Comparison of ENCODE assay signal across 17 mouse cellular contexts in genomic region chr6:29660662-29661307, GRCm38 (mm10). TPM values are rescaled to one million over a fixed set of nuclear protein-coding genes. Genes with fewer than 3 reads are reported as not detected.
DNase-seq lines count a peak whose midpoint lies in the region; ATAC-seq lines count a peak whose summit lies in the region.
"Had no signal": no experiment of that assay in that cellular context is flagged by ENCODE, and none has a peak within 500 bp of the region (broad histone marks: within the 10 kb centered on the region; RNA-seq: fewer than 3 reads in every experiment).

No protein-coding gene starts in this region.

- DNase-seq in embryonic facial prominence, embryonic 14.5 days (ENCODE audit: low spot score) = peak; percentile 26
- DNase-seq in embryonic facial prominence, embryonic 10.5 days (ENCODE audit: low spot score) = no peak
- peak; percentile 55 for DNase-seq in Muller cell, postnatal 12 days (ENCODE audit: inconsistent ontology term)
- DNase-seq in liver, embryonic 13.5 days = no peak
- no peak for DNase-seq in adrenal gland, adult 18-20 months (ENCODE audit: low spot score in 2 of 2)
- DNase-seq in left cerebral cortex, adult 18-20 months (ENCODE audit: low spot score in 2 of 2) = no peak
- DNase-seq: cerebellum, adult 9-10 months; lung, adult 18-20 months; right cerebral cortex, adult 18-20 months; thymus, adult 18-20 months had no signal

- no peaks in the 10 kb centered on the region for H3K4me1 ChIP-seq in embryonic facial prominence, embryonic 14.5 days (ENCODE audit: control insufficient read depth, insufficient read depth, low read length)
- H3K4me1 ChIP-seq in embryonic facial prominence, embryonic 10.5 days = no peaks in the 10 kb centered on the region
- H3K4me1 ChIP-seq in kidney, embryonic 16.5 days (ENCODE audit: insufficient read depth, low read length) = peaks cover 8% of the 10 kb centered on the region; the same call in 1 of the 2 replicates
- H3K4me1 ChIP-seq in liver, embryonic 13.5 days (replicated peaks) = 0 out of 2 replicates have a peak, but pooled peaks cover 2% of the 10 kb centered on the region
- H3K4me1 ChIP-seq: embryonic facial prominence, embryonic 15.5 days had no signal

- H3K4me2 ChIP-seq in embryonic facial prominence, embryonic 14.5 days (ENCODE audit: low read depth, low read length) = no peak overlapping the region
- no peak overlapping the region for H3K4me2 ChIP-seq in kidney, embryonic 16.5 days (replicated peaks; ENCODE audit: low read depth, low read length)
- no peak overlapping the region for H3K4me2 ChIP-seq in liver, embryonic 13.5 days
- H3K4me2 ChIP-seq: embryonic facial prominence, embryonic 15.5 days; heart, embryonic 11.5 days had no signal

- H3K36me3 ChIP-seq in embryonic facial prominence, embryonic 14.5 days (ENCODE audit: control insufficient read depth, insufficient read depth, low read length) = no peaks in the 10 kb centered on the region
- no peaks in the 10 kb centered on the region for H3K36me3 ChIP-seq in embryonic facial prominence, embryonic 10.5 days (replicated peaks)
- no peaks in the 10 kb centered on the region for H3K36me3 ChIP-seq in kidney, embryonic 16.5 days (ENCODE audit: insufficient read depth, low read length)
- no peaks in the 10 kb centered on the region for H3K36me3 ChIP-seq in liver, embryonic 13.5 days
- H3K36me3 ChIP-seq: embryonic facial prominence, embryonic 15.5 days; G1E had no signal

- no peaks in the 10 kb centered on the region for H3K9me3 ChIP-seq in embryonic facial prominence, embryonic 14.5 days (ENCODE audit: control insufficient read depth, low read length)
- no peaks in the 10 kb centered on the region for H3K9me3 ChIP-seq in embryonic facial prominence, embryonic 10.5 days
- H3K9me3 ChIP-seq in kidney, embryonic 16.5 days (ENCODE audit: low read length) = no peaks in the 10 kb centered on the region
- H3K9me3 ChIP-seq in liver, embryonic 13.5 days (replicated peaks) = no peaks in the 10 kb centered on the region; the same call in 1 of the 2 replicates
- H3K9me3 ChIP-seq: embryonic facial prominence, embryonic 15.5 days; G1E had no signal

- no peak overlapping the region for H3K4me3 ChIP-seq in embryonic facial prominence, embryonic 14.5 days (ENCODE audit: low read depth, low read length)
- no peak overlapping the region for H3K4me3 ChIP-seq in embryonic facial prominence, embryonic 10.5 days
- H3K4me3 ChIP-seq in kidney, embryonic 16.5 days (ENCODE audit: low read length) = no peak overlapping the region
- no peak overlapping the region for H3K4me3 ChIP-seq in liver, embryonic 13.5 days (replicated peaks)
- H3K4me3 ChIP-seq: embryonic facial prominence, embryonic 15.5 days had no signal

- no peaks in the 10 kb centered on the region for H3K27me3 ChIP-seq in embryonic facial prominence, embryonic 14.5 days (replicated peaks; ENCODE audit: control insufficient read depth, insufficient read depth, low read length)
- no peaks in the 10 kb centered on the region for H3K27me3 ChIP-seq in embryonic facial prominence, embryonic 10.5 days (replicated peaks; ENCODE audit: low read depth, poor library complexity, severe bottlenecking)
- H3K27me3 ChIP-seq in kidney, embryonic 16.5 days (ENCODE audit: insufficient read depth, low read length) = no peaks in the 10 kb centered on the region
- peaks cover 6% of the 10 kb centered on the region; the same call in 1 of the 2 replicates for H3K27me3 ChIP-seq in liver, embryonic 13.5 days
- H3K27me3 ChIP-seq: embryonic facial prominence, embryonic 15.5 days had no signal

- no peak for ATAC-seq in embryonic facial prominence, embryonic 14.5 days (ENCODE audit: low read depth)
- peak; percentile 82 for ATAC-seq in kidney, embryonic 16.5 days (ENCODE audit: low FRiP score, low TSS enrichment)
- ATAC-seq in liver, embryonic 13.5 days (ENCODE audit: low read depth) = no peak
- no peak for ATAC-seq in monocyte, adult 5-6 weeks (replicated peaks; ENCODE audit: insufficient number of reproducible peaks, low FRiP score, low TSS enrichment, poor library complexity, severe bottlenecking)
- ATAC-seq: activated CD4-positive, CD25-positive, alpha-beta regulatory T cell, adult 4 months; hindbrain, embryonic 16.5 days had no signal

- no peak overlapping the region for H3K9ac ChIP-seq in embryonic facial prominence, embryonic 14.5 days (ENCODE audit: low read depth, low read length)
- 0 out of 2 replicates have a peak overlapping the region, but pooled peaks have one; percentile 3 for H3K9ac ChIP-seq in kidney, embryonic 16.5 days (replicated peaks; ENCODE audit: low read length)
- no peak overlapping the region for H3K9ac ChIP-seq in liver, embryonic 13.5 days
- H3K9ac ChIP-seq: embryonic facial prominence, embryonic 15.5 days had no signal

- 58% methylated on average over 11 of the region's 11 CpGs for WGBS in embryonic facial prominence, embryonic 14.5 days
- WGBS in embryonic facial prominence, embryonic 10.5 days = 51% methylated on average over 11 of the region's 11 CpGs
- WGBS in kidney, embryonic 16.5 days = 49% methylated on average over 11 of the region's 11 CpGs
- WGBS in liver, embryonic 13.5 days (ENCODE audit: insufficient replicate concordance) = 65% methylated on average over 11 of the region's 11 CpGs

- H3K27ac ChIP-seq in embryonic facial prominence, embryonic 14.5 days (replicated peaks; ENCODE audit: low read depth, low read length) = no peak overlapping the region
- H3K27ac ChIP-seq in embryonic facial prominence, embryonic 10.5 days (replicated peaks) = no peak overlapping the region
- H3K27ac ChIP-seq in kidney, embryonic 16.5 days (ENCODE audit: low read length) = peak overlapping the region; percentile 87
- peak overlapping the region; percentile 75 for H3K27ac ChIP-seq in liver, embryonic 13.5 days
- H3K27ac ChIP-seq: embryonic facial prominence, embryonic 15.5 days had no signal

RNA-seq across cellular contexts. Expression of gene Tspan33, which starts 33.2 kb away (rescaled TPM):
- polyA plus RNA-seq in embryonic facial prominence, embryonic 14.5 days (2014; fragmentation: Nextera tagmentation; extraction: Ambion mirVana) = 3.4 and 5.0 TPM in 2 replicates
- polyA plus RNA-seq in embryonic facial prominence, embryonic 10.5 days (2016; fragmentation: Nextera tagmentation; extraction: Ambion mirVana) = 6.0 and 7.4 TPM in 2 replicates
- 11.7 and 18.5 TPM in 2 replicates for polyA plus RNA-seq in kidney, embryonic 16.5 days (2015; fragmentation: Nextera tagmentation; extraction: Ambion mirVana)
- polyA plus RNA-seq in liver, embryonic 13.5 days (2015; fragmentation: Nextera tagmentation; extraction: Ambion mirVana) = 150 and 164 TPM in 2 replicates
- 1 to 10 TPM; 2.5 to 4.0 TPM for total RNA-seq in adrenal gland, adult 18-20 months (2021)
- total RNA-seq in left cerebral cortex, adult 18-20 months (2021) = 10 to 100 TPM; 23.1 to 25.9 TPM
- 0.29 to 1.6 TPM (median 0.29 TPM) in 3 replicates for total RNA-seq in monocyte, adult 5-6 weeks (2017)

RNA-seq across cellular contexts. Expression of gene Tnpo3, which starts 51.1 kb away (rescaled TPM):
- polyA plus RNA-seq in embryonic facial prominence, embryonic 14.5 days (2014; fragmentation: Nextera tagmentation; extraction: Ambion mirVana) = 78.7 and 92.3 TPM in 2 replicates
- 124 and 125 TPM in 2 replicates for polyA plus RNA-seq in embryonic facial prominence, embryonic 10.5 days (2016; fragmentation: Nextera tagmentation; extraction: Ambion mirVana)
- polyA plus RNA-seq in kidney, embryonic 16.5 days (2015; fragmentation: Nextera tagmentation; extraction: Ambion mirVana) = 101 and 106 TPM in 2 replicates
- polyA plus RNA-seq in liver, embryonic 13.5 days (2015; fragmentation: Nextera tagmentation; extraction: Ambion mirVana) = 38.2 and 43.1 TPM in 2 replicates
- total RNA-seq in adrenal gland, adult 18-20 months (2021) = 10 to 100 TPM; 59.3 to 60.6 TPM
- 10 to 100 TPM; 65.1 to 73.0 TPM for total RNA-seq in left cerebral cortex, adult 18-20 months (2021)
- total RNA-seq in monocyte, adult 5-6 weeks (2017) = 62.4 to 105 TPM (median 76.9 TPM) in 3 replicates

Comparison
In these comparisons a context has a peak if more than half of its experiments do, and no peak if none do; other contexts are left out.
1. DNase-seq: peak in embryonic facial prominence, embryonic 14.5 days (single experiment) and Muller cell, postnatal 12 days (single experiment); none in embryonic facial prominence, embryonic 10.5 days (single experiment), liver, embryonic 13.5 days (single experiment), adrenal gland, adult 18-20 months (0 of 2) and left cerebral cortex, adult 18-20 months (0 of 2).
2. H3K27ac ChIP-seq: peak in kidney, embryonic 16.5 days (single experiment) and liver, embryonic 13.5 days (single experiment); none in embryonic facial prominence, embryonic 14.5 days (single experiment) and embryonic facial prominence, embryonic 10.5 days (single experiment).